Mouse (Mus musculus) ovary, adult 18-20 months (tissue): ENCODE measurements around the gene Ets1.

ENCODE experiments used
- DNase-seq: peaks from one replicate; pipeline ENCODE4 v3.0.0; 2022; ENCODE audit warnings: low spot score, mixed read lengths

Gene Ets1

DNA sequence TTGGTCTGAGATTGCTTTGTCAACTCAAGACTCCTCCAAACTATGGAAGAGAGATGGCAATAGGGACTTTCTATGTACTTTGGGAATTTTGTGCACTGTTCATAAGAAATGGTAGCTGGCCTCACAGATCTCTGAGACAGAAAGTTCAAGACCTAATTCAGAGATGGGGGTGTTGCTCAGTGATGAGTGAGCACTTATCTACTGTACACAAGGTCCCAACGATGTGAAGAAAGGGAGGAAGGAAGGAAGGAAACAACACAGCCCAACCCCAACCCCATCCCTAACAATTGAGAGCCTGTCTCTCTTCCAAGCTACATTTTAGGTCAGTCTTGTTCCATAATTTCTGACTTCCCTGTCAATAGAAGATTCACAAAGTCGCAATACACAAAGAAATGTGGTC is 125.3 kb downstream of the Ets1 start:
- no peak for DNase-seq

GRCm38 (mm10) chr9:32764374-32764773 is 128.4 kb downstream of the Ets1 start:
- no peak for DNase-seq

DNA sequence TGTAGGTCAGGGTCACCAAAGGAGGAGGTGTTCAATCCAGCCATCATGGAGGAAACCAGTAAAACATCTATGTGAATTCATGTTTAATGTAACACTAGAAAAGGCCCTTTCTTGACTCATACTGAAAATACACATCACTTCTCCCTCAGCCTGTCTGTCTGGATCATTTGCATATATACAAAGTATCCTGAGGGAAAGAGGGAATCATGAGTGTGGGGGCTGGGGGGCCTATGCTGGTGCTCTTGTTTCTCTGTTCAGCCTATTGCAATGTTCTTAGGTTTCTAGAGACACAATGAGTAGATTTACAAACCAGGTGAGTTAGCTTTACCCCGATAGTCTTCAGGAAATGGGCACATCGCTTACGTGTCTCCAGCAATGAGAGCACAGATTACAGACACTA is 129.1 kb downstream of the Ets1 start:
- DNase-seq: no peak

DNA sequence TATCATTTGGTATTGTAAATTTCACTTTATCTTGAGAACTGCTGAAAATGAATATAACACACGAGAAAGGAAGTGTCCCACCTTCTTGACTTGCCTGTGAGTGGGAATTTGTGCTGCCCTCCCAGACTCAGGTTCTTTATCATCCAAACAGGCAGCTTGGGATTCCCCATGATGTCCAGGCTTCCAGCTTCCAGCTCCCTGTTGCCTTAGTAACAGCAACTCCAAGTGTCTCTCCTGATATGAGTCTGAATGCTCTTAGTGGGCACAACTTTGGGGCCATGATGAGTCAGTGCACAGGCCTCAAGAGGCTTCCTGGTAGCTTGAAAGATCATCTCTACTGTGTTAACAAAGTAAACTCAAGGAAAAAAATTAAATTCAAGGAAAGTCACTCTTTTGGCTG is 142.8 kb downstream of the Ets1 start:
- DNase-seq: no peak

DNA sequence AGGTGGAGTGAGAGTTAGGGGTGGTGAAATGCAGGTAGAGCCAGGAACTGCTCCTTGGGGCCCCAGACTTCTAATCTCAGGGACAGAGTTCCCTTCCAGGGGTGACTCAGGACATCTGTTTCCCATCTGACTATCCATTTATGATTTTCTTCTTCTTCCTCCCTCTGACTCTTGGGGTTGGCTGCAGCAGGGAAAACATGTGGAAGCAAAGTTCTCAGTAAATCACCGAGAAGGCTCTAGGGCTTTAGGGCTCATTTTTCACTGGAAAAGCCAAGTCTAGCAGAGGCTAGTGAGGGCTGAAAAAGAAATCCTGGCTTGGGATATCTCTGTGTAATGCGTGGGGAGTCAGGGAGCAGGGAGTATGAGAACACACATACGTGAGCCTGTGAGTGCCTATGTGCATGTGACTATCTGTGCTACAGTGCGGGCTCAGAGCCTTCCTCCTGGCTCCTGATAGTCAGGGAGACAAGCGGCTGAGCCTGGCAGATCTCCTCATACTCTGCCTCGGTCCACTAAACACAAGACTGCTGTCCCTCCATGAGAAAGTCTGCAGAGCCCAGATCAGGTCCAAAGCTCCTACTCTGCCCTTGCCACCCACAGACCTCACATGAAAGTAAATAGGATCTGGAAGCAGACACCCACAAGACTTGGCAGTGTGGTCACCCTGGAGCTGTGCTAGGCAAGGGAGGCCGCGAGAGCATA is 146.5 kb downstream of the Ets1 start:
- DNase-seq: no peak

DNA sequence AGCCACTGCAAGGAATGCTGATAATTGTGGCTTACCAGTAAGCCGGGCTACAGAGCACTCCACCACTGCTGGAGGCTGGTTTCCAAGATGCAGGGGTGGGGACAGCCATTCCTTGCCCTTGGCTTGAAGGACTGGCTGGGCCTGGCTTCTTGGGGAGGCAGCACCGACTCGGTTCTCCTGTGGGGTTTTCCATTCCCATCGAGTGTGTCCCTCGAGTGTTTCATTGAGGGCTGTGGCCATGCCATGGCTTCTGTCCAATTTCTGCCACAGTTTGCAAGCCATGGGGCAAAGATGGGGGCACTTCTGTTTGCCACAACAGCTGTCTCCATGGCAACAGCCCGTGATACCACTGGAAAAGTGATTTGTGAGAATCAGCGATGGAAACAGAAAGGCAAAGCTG is 151.1 kb downstream of the Ets1 start:
- no peak for DNase-seq

GRCm38 (mm10) chr9:32787615-32788014 is 151.6 kb downstream of the Ets1 start:
- no peak for DNase-seq

DNA sequence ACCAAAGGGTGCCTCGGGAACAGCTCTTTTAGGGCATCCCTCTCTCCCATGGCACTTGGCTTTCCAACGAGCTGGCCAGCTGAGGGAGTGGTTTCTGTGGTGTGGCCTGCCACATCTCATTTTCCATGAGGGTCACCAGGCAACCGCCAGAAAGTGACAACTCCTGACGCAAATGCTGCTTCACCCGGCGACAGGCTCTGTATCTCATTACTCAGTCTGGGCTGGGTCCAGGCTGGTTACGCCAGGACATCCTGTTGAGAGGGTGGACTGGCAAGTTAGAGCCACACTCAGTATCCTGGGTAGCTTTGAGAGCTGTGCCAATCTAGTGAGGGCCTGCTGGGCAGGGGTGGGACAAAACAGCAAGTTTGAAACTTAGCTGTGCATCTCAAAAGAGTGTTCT is 153.3 kb downstream of the Ets1 start:
- no peak for DNase-seq

- DNase-seq: no peak
Observed at GRCm38 (mm10) chr9:32791699-32792098, 155.7 kb downstream of the Ets1 start.

- DNase-seq: no peak
Observed at GRCm38 (mm10) chr9:32798171-32798570, 162.2 kb downstream of the Ets1 start.

- DNase-seq: no peak
Observed at GRCm38 (mm10) chr9:32806106-32806505, 170.1 kb downstream of the Ets1 start.
